Mouse (Mus musculus): ENCODE data around the gene Msantd3.

Gene Msantd3

GRCm38 (mm10) chr4:48539841-48540575, at the start of gene Msantd3:
Gene Msantd3 (plus strand): TSS chr4:48539935.
- peak; percentile 26 to 43 for DNase-seq (ENCODE audit: low spot score in 2 of 2)

- DNase-seq (ENCODE audit: low spot score in 2 of 2), result no peak
Observed at GRCm38 (mm10) chr4:48491290-48491743, 48.4 kb upstream of the Msantd3 start.

GRCm38 (mm10) chr4:48492510-48492909, 47.2 kb upstream of the Msantd3 start:
- no peak for DNase-seq (ENCODE audit: low spot score in 2 of 2)

GRCm38 (mm10) chr4:48510861-48511260, 28.9 kb upstream of the Msantd3 start:
- no peak for DNase-seq (ENCODE audit: low spot score in 2 of 2)

GRCm38 (mm10) chr4:48529559-48529958, 10.2 kb upstream of the Msantd3 start:
- DNase-seq (ENCODE audit: low spot score in 2 of 2), result no peak

- DNase-seq (ENCODE audit: low spot score in 2 of 2), result no peak
Observed at GRCm38 (mm10) chr4:48531804-48532601, 7.7 kb upstream of the Msantd3 start.

- DNase-seq (ENCODE audit: low spot score in 2 of 2), result no peak
Observed at GRCm38 (mm10) chr4:48536275-48536674, 3.5 kb upstream of the Msantd3 start.

- no peak for DNase-seq (ENCODE audit: low spot score in 2 of 2)
Observed at GRCm38 (mm10) chr4:48537024-48537423, 2.7 kb upstream of the Msantd3 start.

GRCm38 (mm10) chr4:48538581-48538980, 1.2 kb upstream of the Msantd3 start:
- no peak for DNase-seq (ENCODE audit: low spot score in 2 of 2)

- DNase-seq (ENCODE audit: low spot score in 2 of 2), result peak; percentile 16 to 25
Observed at GRCm38 (mm10) chr4:48540576-48541111, 909 bp downstream of the Msantd3 start.

GRCm38 (mm10) chr4:48541526-48542250, 2.0 kb downstream of the Msantd3 start:
- DNase-seq (ENCODE audit: low spot score in 2 of 2), result no peak

GRCm38 (mm10) chr4:48542351-48542750, 2.6 kb downstream of the Msantd3 start:
- DNase-seq (ENCODE audit: low spot score in 2 of 2), result no peak

- no peak for DNase-seq (ENCODE audit: low spot score in 2 of 2)
Observed at GRCm38 (mm10) chr4:48543071-48543865, 3.5 kb downstream of the Msantd3 start.

- no peak for DNase-seq (ENCODE audit: low spot score in 2 of 2)
Observed at GRCm38 (mm10) chr4:48544141-48544540, 4.4 kb downstream of the Msantd3 start.

- DNase-seq (ENCODE audit: low spot score in 2 of 2), result no peak
Observed at GRCm38 (mm10) chr4:48545966-48546365, 6.2 kb downstream of the Msantd3 start.

- DNase-seq (ENCODE audit: low spot score in 2 of 2), result no peak
Observed at GRCm38 (mm10) chr4:48546568-48547496, 7.1 kb downstream of the Msantd3 start.

- no peak for DNase-seq (ENCODE audit: low spot score in 2 of 2)
Observed at GRCm38 (mm10) chr4:48548393-48549045, 8.8 kb downstream of the Msantd3 start.

GRCm38 (mm10) chr4:48549661-48550060, 9.9 kb downstream of the Msantd3 start:
- no peak for DNase-seq (ENCODE audit: low spot score in 2 of 2)

- DNase-seq (ENCODE audit: low spot score in 2 of 2), result no peak
Observed at GRCm38 (mm10) chr4:48552486-48553064, 12.8 kb downstream of the Msantd3 start.

All from heart, adult 9 months (tissue).